Mouse (Mus musculus) myocyte (in vitro differentiated cells): Measurements from ENCODE around the gene Uxs1. TPM values are rescaled to one million over a fixed set of nuclear protein-coding genes. Genes with fewer than 3 reads are reported as not detected.

Source experiments
- polyA plus RNA-seq: library from polyadenylated mRNA; unstranded; fragments of >200 nt; fragmentation: generic; extraction: Trizol; gene quantifications from one replicate; pipeline ENCODE4 v1.2.1, GENCODE M21; 2012; ENCODE audit warnings: missing spikeins

Uxs1 gene
- polyA plus RNA-seq, 1 experiment, result 27.4 TPM

Other genes with a start within 250 kb of the Uxs1 start
- 7.2 TPM for gene 1500015O10Rik, start 97.2 kb downstream of the Uxs1 start, polyA plus RNA-seq
- gene Tpp2, start 105.8 kb upstream of the Uxs1 start, polyA plus RNA-seq, result 17.2 TPM
- gene Mettl21c, start 192.2 kb upstream of the Uxs1 start, polyA plus RNA-seq, result 0.05 TPM
- gene Gm8251, start 234.1 kb upstream of the Uxs1 start, polyA plus RNA-seq, result not detected